Mouse (Mus musculus) cortical plate, adult 2 months (tissue): ENCODE results near the gene Pou2f2. TPM values are rescaled to one million over a fixed set of nuclear protein-coding genes. Genes with fewer than 3 reads are reported as not detected.

Source experiments
- H3K27ac ChIP-seq: fragments of 200-500 bp; 2 replicates; pipeline ENCODE4 v1.5.1; 2012; ENCODE audit warnings: low read length, control low read depth, inconsistent platforms; ENCODE audit not compliant: insufficient read depth
- H3K4me1 ChIP-seq: fragments of 200-500 bp; 2 replicates; pipeline ENCODE4 v1.6.1; 2011; ENCODE audit warnings: low read length; ENCODE audit not compliant: control insufficient read depth, insufficient read depth
- H3K4me3 ChIP-seq: fragments of 200-500 bp; 2 replicates; pipeline ENCODE4 v1.5.1; 2011; ENCODE audit warnings: mild to moderate bottlenecking, low read length, control low read depth; ENCODE audit not compliant: insufficient read depth
- CTCF ChIP-seq: fragments of 200-500 bp; IDR thresholded peaks from 2 replicates; pipeline ENCODE4 v1.5.1; 2011; ENCODE audit warnings: mild to moderate bottlenecking, control low read depth, low read length; ENCODE audit not compliant: insufficient read depth; ENCODE audit errors: extremely low read depth
- POLR2A ChIP-seq: fragments of 200-500 bp; IDR thresholded peaks from 2 replicates; pipeline ENCODE4 v1.6.1; 2011; ENCODE audit warnings: mild to moderate bottlenecking, low read length, control low read depth; ENCODE audit not compliant: insufficient read depth; ENCODE audit errors: extremely low read depth
- polyA plus RNA-seq: library from polyadenylated mRNA; depleted of rRNA; stranded (reverse); fragments of >200 nt; gene quantifications from 2 replicates; pipeline ENCODE4 v1.2.3, GENCODE M21; 2012

Pou2f2 gene
- polyA plus RNA-seq, 1 experiment = 10.5 TPM

DNA sequence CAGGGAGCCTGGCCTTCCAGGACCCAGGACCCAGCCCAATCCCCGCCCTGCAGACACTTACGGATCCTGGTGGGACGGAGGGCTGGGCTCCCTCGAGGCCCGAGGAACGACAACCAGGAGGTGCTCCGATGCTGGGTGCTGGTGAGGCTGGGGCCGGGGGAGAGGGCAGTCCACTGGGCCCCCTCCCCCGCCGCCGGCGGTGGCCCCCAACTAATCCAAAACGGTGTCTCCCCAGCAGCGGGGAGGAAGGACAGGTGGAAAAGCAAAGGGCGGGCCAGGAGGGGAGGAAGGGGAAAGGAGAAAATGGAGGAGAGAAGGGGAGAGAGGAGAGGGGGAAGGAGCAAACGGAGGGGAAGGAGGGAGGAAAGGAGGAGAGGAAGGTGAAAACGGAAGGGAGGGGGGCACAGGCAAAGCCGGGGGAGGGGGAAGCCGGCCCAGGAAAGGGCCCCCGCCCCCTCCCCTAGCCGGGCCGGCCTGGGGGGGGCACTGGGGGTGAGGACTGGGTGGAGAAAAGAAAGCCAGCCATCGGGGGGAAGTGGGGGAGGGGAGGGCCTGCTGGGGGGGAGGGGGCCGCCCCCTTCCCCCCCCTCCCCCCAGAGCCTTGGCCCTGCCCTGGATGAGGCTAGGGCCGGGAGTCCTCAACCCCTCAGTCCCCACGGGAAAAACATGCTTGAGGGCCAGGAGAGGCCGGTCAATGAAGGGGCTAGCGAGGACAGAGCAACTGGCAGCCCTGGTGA is 107.4 kb downstream of the Pou2f2 start, which contains the start of the genes Grik5 and Zfp574:
Gene Grik5 (minus strand): TSS at position 368 of the 737 bp plus-strand sequence.
Gene Zfp574 (plus strand): TSS at position 589 of the 737 bp plus-strand sequence.
- Histone ChIP-seq H3K27ac (peak within 1 kb of the TSS; percentile 97), H3K4me1 (peaks cover 4% of the 10 kb centered on the region; the same call in 1 of the 2 replicates), H3K4me3 (peak within 1 kb of the TSS; percentile 90)
- no peak for TF ChIP-seq CTCF
- no peak for TF ChIP-seq POLR2A

- H3K27ac ChIP-seq = no peak overlapping the region
- TF ChIP-seq POLR2A (no peak), CTCF (no peak)
Observed at GRCm38 (mm10) chr7:25068724-25069123, 110.8 kb downstream of the Pou2f2 start.

DNA sequence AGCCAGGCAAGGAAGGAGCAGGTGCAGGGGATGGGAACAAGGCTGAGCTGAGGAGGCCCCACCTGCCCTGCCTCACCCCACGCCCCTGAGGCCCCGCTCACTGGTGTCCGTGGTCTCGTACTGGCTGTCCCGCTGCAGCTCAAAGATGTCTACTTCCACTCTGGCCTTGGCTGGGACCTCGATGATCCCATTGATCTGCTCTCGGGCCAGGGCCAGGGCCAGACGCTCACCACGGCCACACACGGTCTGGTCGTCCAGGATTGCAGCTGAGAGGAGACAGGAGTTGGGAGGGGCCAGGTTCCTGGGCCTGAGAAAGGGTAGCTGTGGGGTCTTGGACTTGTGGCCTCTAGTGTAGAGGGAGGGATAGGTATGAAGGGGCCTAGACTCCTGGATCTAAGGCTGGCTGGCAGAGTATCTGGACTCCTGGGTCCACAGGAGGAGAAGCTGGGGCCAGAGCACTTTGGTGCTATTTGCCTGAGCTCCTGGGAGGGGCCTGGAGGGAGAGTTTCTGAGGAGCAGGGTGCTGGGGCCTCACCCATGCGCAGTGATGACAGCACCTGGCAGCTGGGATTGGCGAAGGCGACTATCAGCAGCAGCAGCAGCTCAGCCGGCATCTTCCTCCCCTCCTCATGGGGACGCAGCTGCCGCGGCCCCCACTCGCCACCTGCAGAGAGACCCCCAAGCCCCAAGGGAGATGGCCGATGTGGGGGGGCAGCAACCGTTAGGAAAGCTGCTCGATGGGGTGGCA is 111.4 kb downstream of the Pou2f2 start:
- H3K4me3 ChIP-seq = peak overlapping the region; percentile 3; the same call in 1 of the 2 replicates
- H3K27ac ChIP-seq = no peak overlapping the region
- TF ChIP-seq POLR2A (no peak), CTCF (no peak)
- H3K4me1 ChIP-seq = peaks cover 5% of the 10 kb centered on the region

More at GRCm38 (mm10) chr7:25068724-25069123, 110.8 kb downstream of the Pou2f2 start:
- Histone ChIP-seq H3K4me1 (peaks cover 4% of the 10 kb centered on the region; the same call in 1 of the 2 replicates), H3K4me3 (peak overlapping the region; percentile 3; the same call in 1 of the 2 replicates)

DNA sequence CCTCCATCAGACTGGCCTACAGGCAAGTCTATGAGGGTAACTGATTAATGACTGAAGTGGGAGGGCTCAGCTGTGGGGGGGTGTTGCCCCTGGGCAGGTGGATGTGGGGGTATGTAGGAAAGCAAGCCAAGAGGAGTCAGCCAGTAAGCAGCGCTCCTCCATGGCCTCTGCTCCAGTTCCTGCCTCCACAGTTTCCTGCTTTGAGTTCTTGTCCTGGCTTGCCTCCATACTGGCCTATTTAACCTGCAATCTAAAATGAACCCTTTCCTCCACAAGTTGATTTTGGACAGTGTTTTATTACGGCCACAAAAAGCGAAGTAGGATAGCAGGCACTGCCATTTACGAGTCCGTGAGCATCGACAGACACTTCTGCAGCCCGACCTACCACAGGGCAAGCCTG is 112.2 kb downstream of the Pou2f2 start:
- Histone ChIP-seq H3K4me1 (peaks cover 5% of the 10 kb centered on the region), H3K27ac (no peak overlapping the region), H3K4me3 (no peak overlapping the region)
- no peak for TF ChIP-seq POLR2A
- TF ChIP-seq CTCF = no peak

DNA sequence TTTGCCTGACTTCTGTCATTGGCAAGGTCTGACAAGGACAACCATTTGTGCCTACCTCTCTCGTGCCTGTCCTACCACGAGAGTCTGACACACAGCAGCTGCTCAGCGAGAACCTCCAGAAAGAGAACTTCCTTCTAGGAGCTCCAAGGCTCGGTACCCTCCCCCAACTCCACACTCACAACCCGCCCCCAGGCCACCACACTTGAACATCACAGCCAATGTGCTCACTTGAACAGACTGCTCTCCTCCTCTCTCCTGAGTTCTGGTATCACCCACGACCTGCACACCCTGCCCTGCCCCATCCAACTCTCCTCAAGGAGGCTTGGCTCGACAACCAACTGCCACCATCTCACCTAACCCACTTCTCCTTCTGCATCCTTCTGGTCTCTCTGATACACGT is 115.6 kb downstream of the Pou2f2 start:
- Histone ChIP-seq H3K27ac (no peak overlapping the region), H3K4me3 (no peak overlapping the region), H3K4me1 (peaks cover 3% of the 10 kb centered on the region)
- TF ChIP-seq CTCF (no peak), POLR2A (no peak)

- Histone ChIP-seq H3K4me3 (no peak overlapping the region), H3K27ac (no peak overlapping the region), H3K4me1 (peaks cover 3% of the 10 kb centered on the region)
- TF ChIP-seq CTCF = no peak
- TF ChIP-seq POLR2A = no peak
Observed at GRCm38 (mm10) chr7:25063346-25063745, 116.2 kb downstream of the Pou2f2 start.

- TF ChIP-seq CTCF (no peak), POLR2A (no peak)
- Histone ChIP-seq H3K4me3 (no peak overlapping the region), H3K27ac (no peak overlapping the region), H3K4me1 (peaks cover 2% of the 10 kb centered on the region)
Observed at GRCm38 (mm10) chr7:25058836-25059235, 120.7 kb downstream of the Pou2f2 start.

- H3K4me3 ChIP-seq = no peak overlapping the region
- H3K4me1 ChIP-seq = no peaks in the 10 kb centered on the region; the same call in none of the 2 replicates
- no peak overlapping the region for H3K27ac ChIP-seq
- TF ChIP-seq CTCF (no peak), POLR2A (no peak)
Observed at GRCm38 (mm10) chr7:25058394-25058793, 121.1 kb downstream of the Pou2f2 start.

DNA sequence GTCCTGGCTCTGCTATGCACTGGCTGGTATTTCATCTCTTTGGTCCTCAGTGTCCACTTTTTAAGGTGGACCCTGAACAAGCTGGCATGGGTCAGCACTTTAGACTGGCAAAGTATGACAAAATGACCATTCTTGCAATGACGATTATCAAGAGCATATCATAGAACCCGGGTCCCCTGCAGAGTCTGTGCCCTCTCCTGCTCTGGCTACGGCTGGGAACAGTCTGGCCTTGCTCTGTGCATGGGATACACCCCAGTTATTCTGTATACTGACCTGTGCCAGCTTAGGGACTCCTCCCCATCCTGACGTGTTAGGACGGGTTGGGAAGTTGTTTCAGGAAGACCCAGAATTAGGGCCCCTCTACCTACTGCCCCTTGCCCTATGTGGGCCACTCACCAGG is 121.6 kb downstream of the Pou2f2 start:
- Histone ChIP-seq H3K4me3 (no peak overlapping the region), H3K27ac (no peak overlapping the region), H3K4me1 (no peaks in the 10 kb centered on the region; the same call in 1 of the 2 replicates)
- TF ChIP-seq POLR2A (no peak), CTCF (no peak)
